Mouse (Mus musculus) G1E (cell line): Measurements from ENCODE around the gene Trit1. TPM values are rescaled to one million over a fixed set of nuclear protein-coding genes. Genes with fewer than 3 reads are reported as not detected.
"Not testable (repeated sequence)": the region's sequence is repeated elsewhere in the genome, so short reads cannot be mapped to it uniquely, and the experiment has no call there.

Source experiments
- ATAC-seq: 2 replicates; pipeline ENCODE4 v1.8.0; 2016; ENCODE audit warnings: mild to moderate bottlenecking; ENCODE audit not compliant: insufficient number of reproducible peaks, poor library complexity, low FRiP score, severe bottlenecking; ENCODE audit errors: extremely low read depth
- DNase-seq: peaks from one replicate; pipeline ENCODE4 v3.0.0; 2012; ENCODE audit warnings: low spot score
- H3K27me3 ChIP-seq: 2 replicates; pipeline ENCODE4 v1.6.1; 2012; ENCODE audit warnings: mild to moderate bottlenecking, low read length, inconsistent platforms; ENCODE audit not compliant: insufficient read depth
- H3K36me3 ChIP-seq: replicated peaks from 2 replicates; pipeline ENCODE3; 2012; ENCODE audit warnings: mild to moderate bottlenecking, inconsistent platforms
- H3K4me1 ChIP-seq: 2 replicates; pipeline ENCODE4 v1.6.1; 2012; ENCODE audit warnings: low read depth, low read length, inconsistent platforms, mixed read lengths; ENCODE audit not compliant: insufficient read depth
- H3K4me3 ChIP-seq: 2 replicates; pipeline ENCODE4 v1.5.1; 2012; ENCODE audit warnings: low read depth, mild to moderate bottlenecking, inconsistent platforms, low read length, moderate library complexity, mixed read lengths
- H3K9me3 ChIP-seq: replicated peaks from 2 replicates; pipeline ENCODE4 v1.6.1; 2012; ENCODE audit warnings: inconsistent platforms
- CTCF ChIP-seq: IDR thresholded peaks from 2 replicates; pipeline ENCODE4 v1.5.1; 2012; ENCODE audit warnings: low read depth, low read length, inconsistent platforms, mixed read lengths
- GATA1 ChIP-seq: IDR thresholded peaks from 2 replicates; pipeline ENCODE4 v1.6.1; 2012; ENCODE audit warnings: borderline replicate concordance, low read length, inconsistent platforms, mixed read lengths
- GATA2 ChIP-seq: IDR thresholded peaks from 2 replicates; pipeline ENCODE4 v1.6.1; 2012; ENCODE audit warnings: low read depth, low read length, inconsistent platforms, borderline replicate concordance
- POLR2AphosphoS5 ChIP-seq: IDR thresholded peaks from 2 replicates; pipeline ENCODE4 v1.6.1; 2012; ENCODE audit warnings: low read depth, low read length, inconsistent platforms; ENCODE audit not compliant: insufficient replicate concordance
- TAL1 ChIP-seq: conservative IDR thresholded peaks from 2 replicates; pipeline ENCODE4 v1.6.1; 2012; ENCODE audit warnings: low read depth, low read length, inconsistent platforms, mixed read lengths
- polyA plus RNA-seq: library from polyadenylated mRNA; stranded (reverse); fragments of >175 nt; gene quantifications from 2 replicates; pipeline ENCODE4 v1.2.3, GENCODE M21; 2012
- total RNA-seq, 2 experiments: library from RNA; stranded (forward) in 1 of 2; stranded (reverse) in 1 of 2; fragments of 200-1000 nt in 1 of 2; fragments of >200 nt in 1 of 2; fragmentation: Nextera tagmentation in 1 of 2; gene quantifications; 2 replicates each; pipeline ENCODE4 v1.2.3; 2014 to 2017

The Trit1 gene
- total and polyA plus RNA-seq, 3 experiments: 3.2 to 24.4 (median 23.6) TPM

- Histone ChIP-seq H3K4me1 (no peaks in the 10 kb centered on the region), H3K27me3 (peaks cover 35% of the 10 kb centered on the region), H3K36me3 (no peaks in the 10 kb centered on the region), H3K9me3 (no peaks in the 10 kb centered on the region), H3K4me3 (no peak overlapping the region)
- TF ChIP-seq GATA1: no peak
- TF ChIP-seq TAL1: no peak
- TF ChIP-seq GATA2: no peak
- TF ChIP-seq CTCF: no peak
- no peak for TF ChIP-seq POLR2AphosphoS5
- DNase-seq (no peak), ATAC-seq (no peak)
Measured at GRCm38 (mm10) chr4:123005054-123005966, 11.1 kb upstream of the Trit1 start.

- H3K4me1 ChIP-seq: peaks cover 14% of the 10 kb centered on the region
- ATAC-seq, DNase-seq: not testable (repeated sequence)
Measured at GRCm38 (mm10) chr4:123012501-123012900, 3.9 kb upstream of the Trit1 start.

DNA sequence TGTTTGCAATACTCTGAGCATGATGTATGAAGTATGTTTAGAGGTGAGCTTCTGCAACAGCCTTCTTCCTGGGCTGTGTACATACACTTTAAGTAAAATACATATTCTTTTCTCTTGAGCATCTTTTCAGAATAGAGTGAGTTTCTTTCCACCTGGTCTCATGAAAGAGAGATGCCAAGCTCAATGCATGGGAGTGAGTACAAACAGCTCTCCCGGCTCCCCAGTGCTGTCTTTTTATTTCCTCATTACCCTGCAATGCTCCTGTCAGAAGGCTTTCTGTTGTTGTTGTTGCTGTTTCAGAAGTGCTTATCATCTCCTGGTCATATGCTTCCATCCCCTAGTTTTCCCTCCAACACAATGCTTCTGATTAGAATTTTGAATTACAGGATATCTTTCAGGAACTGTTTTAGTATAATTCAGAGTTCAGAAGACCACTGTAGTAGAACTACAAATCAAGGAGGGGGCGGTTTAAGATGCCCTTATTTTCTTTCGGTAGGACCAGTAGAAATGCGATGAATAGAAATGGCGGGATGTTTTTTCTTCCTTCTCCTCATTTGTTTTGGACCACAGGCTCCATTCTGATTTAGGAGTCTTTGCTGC, 3.0 kb upstream of the Trit1 start:
- Histone ChIP-seq H3K4me3 (no peak overlapping the region), H3K27me3 (peaks cover 9% of the 10 kb centered on the region; the same call in 1 of the 2 replicates), H3K36me3 (peaks cover 4% of the 10 kb centered on the region), H3K4me1 (peaks cover 20% of the 10 kb centered on the region), H3K9me3 (no peaks in the 10 kb centered on the region)
- ATAC-seq (no peak), DNase-seq (no peak)
- TF ChIP-seq TAL1 (no peak), GATA1 (no peak), GATA2 (no peak), CTCF (no peak), POLR2AphosphoS5 (no peak)

More at GRCm38 (mm10) chr4:123012501-123012900, 3.9 kb upstream of the Trit1 start:
- not testable (repeated sequence) for H3K4me3 ChIP-seq, H3K36me3 ChIP-seq, H3K9me3 ChIP-seq
- H3K27me3 ChIP-seq: peaks cover 11% of the 10 kb centered on the region

GRCm38 (mm10) chr4:123013949-123014406, 2.4 kb upstream of the Trit1 start:
- TF ChIP-seq GATA2: no peak
- TF ChIP-seq TAL1: no peak
- no peak for TF ChIP-seq GATA1
- TF ChIP-seq POLR2AphosphoS5: no peak
- TF ChIP-seq CTCF: no peak
- Histone ChIP-seq H3K9me3 (no peaks in the 10 kb centered on the region), H3K4me1 (peaks cover 25% of the 10 kb centered on the region), H3K36me3 (peaks cover 8% of the 10 kb centered on the region), H3K27me3 (peaks cover 9% of the 10 kb centered on the region; the same call in 1 of the 2 replicates), H3K4me3 (no peak overlapping the region)
- DNase-seq (no peak), ATAC-seq (no peak)

DNA sequence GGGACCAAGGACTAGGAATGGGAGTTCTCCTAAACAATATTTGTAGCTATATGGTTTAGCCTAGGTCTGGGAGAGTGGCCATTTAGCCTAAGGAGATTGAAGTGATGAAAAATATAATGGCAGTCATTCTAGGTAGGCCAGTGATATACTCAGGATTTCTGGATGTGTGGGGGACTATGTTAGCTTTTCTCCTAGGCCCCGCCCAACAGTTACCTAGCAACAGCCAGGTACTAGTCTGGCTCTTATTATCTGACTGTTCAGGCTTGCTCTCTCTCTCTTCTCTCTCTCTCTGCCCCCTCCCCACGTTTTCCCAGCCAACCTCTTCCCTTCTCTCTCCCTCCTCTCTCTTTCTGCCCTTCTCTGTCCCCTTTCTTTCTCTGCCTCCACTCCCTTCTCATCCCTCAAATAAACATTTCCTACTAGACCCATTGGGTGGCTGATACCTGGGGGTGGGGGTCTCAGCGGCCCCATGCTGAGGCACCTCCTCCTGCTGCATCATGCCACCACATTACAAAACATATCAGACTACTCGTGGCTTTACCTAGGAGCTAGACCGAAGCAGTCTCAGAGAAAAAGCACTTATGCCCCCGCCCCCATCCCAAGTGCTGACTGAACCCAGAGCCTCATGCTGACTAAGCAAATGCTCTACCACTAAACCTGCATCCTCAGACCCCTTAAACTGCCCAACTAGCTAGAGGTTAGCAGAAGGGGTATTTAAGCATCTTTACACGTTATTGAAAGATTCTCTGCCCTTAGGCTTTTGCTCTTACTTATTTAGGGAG, 1.7 kb upstream of the Trit1 start:
- H3K4me3 ChIP-seq: no peak overlapping the region
- peaks cover 9% of the 10 kb centered on the region; the same call in 1 of the 2 replicates for H3K27me3 ChIP-seq
- no peaks in the 10 kb centered on the region for H3K9me3 ChIP-seq
- H3K36me3 ChIP-seq: peaks cover 13% of the 10 kb centered on the region
- TF ChIP-seq TAL1 (no peak), GATA2 (no peak), POLR2AphosphoS5 (no peak), CTCF (no peak)
- ATAC-seq: no peak
- no peak for DNase-seq
- peaks cover 28% of the 10 kb centered on the region for H3K4me1 ChIP-seq

DNA sequence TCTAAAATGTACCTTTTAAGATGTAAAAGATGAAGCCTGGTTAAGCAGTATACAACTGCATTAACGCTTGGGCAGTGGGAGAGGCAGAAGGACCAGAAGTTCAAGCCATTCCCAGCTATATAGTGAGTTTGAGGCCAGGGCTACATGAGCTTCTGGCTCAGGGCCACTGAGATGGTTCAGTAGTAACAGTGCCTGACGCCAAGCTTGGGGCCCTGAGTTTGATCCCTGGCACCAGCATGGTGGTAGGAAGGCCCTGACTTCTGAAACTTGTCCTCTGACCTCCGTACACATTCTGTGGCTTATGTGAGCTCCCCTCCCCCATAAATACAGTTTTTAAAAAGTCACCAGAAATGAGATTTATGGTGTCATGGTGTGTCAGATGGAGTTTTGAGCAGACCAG, 5.2 kb downstream of the Trit1 start:
- DNase-seq: no peak

More for the DNA sequence above, 5.2 kb downstream of the Trit1 start:
- H3K9me3 ChIP-seq: peaks cover 5% of the 10 kb centered on the region; the same call in 1 of the 2 replicates
- no peak for ATAC-seq
- H3K27me3 ChIP-seq: no peaks in the 10 kb centered on the region
- peaks cover 31% of the 10 kb centered on the region for H3K4me1 ChIP-seq
- TF ChIP-seq GATA2 (no peak), CTCF (no peak), TAL1 (no peak), POLR2AphosphoS5 (no peak), GATA1 (no peak)
- H3K36me3 ChIP-seq: peaks cover 70% of the 10 kb centered on the region
- no peak overlapping the region for H3K4me3 ChIP-seq
